Mouse (Mus musculus) heart, adult 2 months (tissue): ENCODE measurements around the gene Zfp653. TPM values are rescaled to one million over a fixed set of nuclear protein-coding genes. Genes with fewer than 3 reads are reported as not detected.

ENCODE experiments used
- DNase-seq, 2 experiments: peaks; one replicate each; pipeline ENCODE4 v3.0.0; 2021
- H3K27ac ChIP-seq: fragments of 200-600 bp; 2 replicates; pipeline ENCODE4 v1.8.1; 2022
- H3K27me3 ChIP-seq: fragments of 200-500 bp; 2 replicates; pipeline ENCODE4 v1.6.1; 2012; ENCODE audit warnings: mild to moderate bottlenecking, low read length, inconsistent platforms, mixed read lengths; ENCODE audit not compliant: control insufficient read depth, insufficient read depth
- H3K36me3 ChIP-seq: fragments of 200-500 bp; 2 replicates; pipeline ENCODE4 v1.6.1; 2012; ENCODE audit warnings: low read length, inconsistent platforms; ENCODE audit not compliant: control insufficient read depth, insufficient read depth
- H3K4me1 ChIP-seq: fragments of 200-500 bp; 2 replicates; pipeline ENCODE4 v1.6.1; 2011; ENCODE audit warnings: low read length; ENCODE audit not compliant: control insufficient read depth, insufficient read depth
- H3K4me3 ChIP-seq: fragments of 200-600 bp; 2 replicates; pipeline ENCODE4 v1.8.1; 2022
- H3K79me2 ChIP-seq: fragments of 200-500 bp; replicated peaks from 2 replicates; pipeline ENCODE4 v1.6.1; 2012; ENCODE audit warnings: mild to moderate bottlenecking, inconsistent platforms, low read length, moderate library complexity, mixed read lengths; ENCODE audit not compliant: control insufficient read depth, insufficient read depth
- H3K9ac ChIP-seq: fragments of 200-500 bp; 2 replicates; pipeline ENCODE4 v1.6.1; 2012; ENCODE audit warnings: low read depth, mild to moderate bottlenecking, control low read depth, inconsistent platforms, low read length, mixed read lengths
- CTCF ChIP-seq: fragments of 200-600 bp; IDR thresholded peaks from 2 replicates; pipeline ENCODE4 v1.8.1; 2022; ENCODE audit warnings: antibody characterized with exemption, mild to moderate bottlenecking, moderate library complexity
- EP300 ChIP-seq: fragments of 200-500 bp; IDR thresholded peaks from 2 replicates; pipeline ENCODE4 v1.6.1; 2011; ENCODE audit warnings: low read depth, low read length, control low read depth; ENCODE audit not compliant: insufficient read depth
- POLR2A ChIP-seq: fragments of 200-500 bp; IDR thresholded peaks from 2 replicates; pipeline ENCODE4 v1.6.1; 2011; ENCODE audit warnings: mild to moderate bottlenecking, low read depth, low read length, control low read depth; ENCODE audit not compliant: insufficient read depth
- WGBS: fragments of 180-500 bp; shearing (Covaris S2); methylation state at CpG from one replicate; pipeline ENCODE4 v1.1.7; 2018; 5-methylcytosine and 5-hydroxymethylcytosine counted together
- intact Hi-C: fragments of 180-260 bp; cut with DNase I; formaldehyde crosslinking; loops from one replicate; pipeline ENCODE4 v1.15.1; 2025
- polyA plus RNA-seq: library from polyadenylated mRNA; depleted of rRNA; stranded (reverse); fragments of >200 nt; gene quantifications from 2 replicates; pipeline ENCODE4 v1.2.3, GENCODE M21; 2012
- total RNA-seq, 2 experiments: library from RNA; stranded (reverse); gene quantifications; 2 replicates each; pipeline ENCODE4 v1.2.3; 2021

Zfp653 gene
- total and polyA plus RNA-seq, 3 experiments, result 3.8 to 8.7 (median 4.7) TPM

DNA sequence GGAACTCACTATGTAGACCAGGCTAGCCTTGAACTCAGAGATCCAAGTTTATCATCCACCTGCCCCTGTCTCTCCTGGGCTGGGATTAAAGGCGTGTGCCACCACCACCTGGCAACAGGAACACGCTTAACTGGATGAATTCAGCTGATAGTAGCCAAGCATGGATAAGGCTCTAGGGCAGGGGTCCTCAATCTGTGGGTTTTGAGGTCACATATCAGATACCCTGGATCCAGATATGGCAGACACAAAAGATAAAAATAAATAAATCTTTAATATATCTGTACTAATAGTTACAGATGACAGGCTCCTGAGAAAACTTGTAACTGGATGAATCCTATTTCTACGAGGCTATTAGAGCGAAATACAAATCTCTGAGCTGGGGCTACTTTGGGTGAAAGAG, 44.5 kb upstream of the Zfp653 start:
- H3K9ac ChIP-seq, result no peak overlapping the region

DNA sequence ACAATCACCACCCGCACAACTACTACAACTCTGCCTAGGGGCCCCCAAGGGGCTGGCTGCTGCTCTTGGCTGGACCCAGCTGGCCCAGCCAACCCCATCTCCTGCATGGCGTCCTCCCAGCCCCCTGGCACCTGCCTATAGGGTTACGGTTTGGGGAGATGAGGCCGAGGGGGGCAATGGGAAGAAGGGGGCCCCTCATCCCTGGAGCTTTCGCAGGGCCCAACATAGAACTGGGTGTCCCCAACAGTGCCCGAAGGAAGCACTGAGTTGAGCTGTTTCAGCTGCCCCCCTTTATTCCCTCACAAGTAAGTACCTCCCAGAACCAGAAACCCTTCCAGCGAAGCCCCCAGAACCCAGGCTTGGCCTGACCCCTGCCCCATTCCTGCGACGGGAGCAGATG, 37.0 kb upstream of the Zfp653 start:
- no peak for TF ChIP-seq EP300
- no peak for TF ChIP-seq POLR2A
- TF ChIP-seq CTCF, result no peak
- H3K27me3 ChIP-seq, result no peaks in the 10 kb centered on the region
- H3K79me2 ChIP-seq, result no peaks in the 10 kb centered on the region
- H3K36me3 ChIP-seq, result no peaks in the 10 kb centered on the region
- intact Hi-C loops, result no loop called here
- no peaks in the 10 kb centered on the region for H3K4me1 ChIP-seq
- H3K27ac ChIP-seq, result no peak overlapping the region
- no peak overlapping the region for H3K4me3 ChIP-seq
- no peak for DNase-seq
- no peak overlapping the region for H3K9ac ChIP-seq
- 88% methylated on average over 9 of the region's 9 CpGs for WGBS

More for the DNA sequence above, 44.5 kb upstream of the Zfp653 start:
- TF ChIP-seq CTCF, result no peak
- TF ChIP-seq POLR2A, result no peak
- no peak for TF ChIP-seq EP300
- 88% methylated on average over 4 of the region's 4 CpGs for WGBS
- H3K4me1 ChIP-seq, result peaks cover 3% of the 10 kb centered on the region
- intact Hi-C loops, result loop anchor here (2.0 to 10.0 kb wide), 2 partner anchors 45 to 111 kb away; partner anchors contain the start of genes Ccdc151, Gm49318, Prkcsh and Zfp653
- no peaks in the 10 kb centered on the region for H3K27me3 ChIP-seq
- no peaks in the 10 kb centered on the region for H3K79me2 ChIP-seq
- DNase-seq, result no peak
- no peaks in the 10 kb centered on the region for H3K36me3 ChIP-seq
- no peak overlapping the region for H3K27ac ChIP-seq
- H3K4me3 ChIP-seq, result no peak overlapping the region

DNA sequence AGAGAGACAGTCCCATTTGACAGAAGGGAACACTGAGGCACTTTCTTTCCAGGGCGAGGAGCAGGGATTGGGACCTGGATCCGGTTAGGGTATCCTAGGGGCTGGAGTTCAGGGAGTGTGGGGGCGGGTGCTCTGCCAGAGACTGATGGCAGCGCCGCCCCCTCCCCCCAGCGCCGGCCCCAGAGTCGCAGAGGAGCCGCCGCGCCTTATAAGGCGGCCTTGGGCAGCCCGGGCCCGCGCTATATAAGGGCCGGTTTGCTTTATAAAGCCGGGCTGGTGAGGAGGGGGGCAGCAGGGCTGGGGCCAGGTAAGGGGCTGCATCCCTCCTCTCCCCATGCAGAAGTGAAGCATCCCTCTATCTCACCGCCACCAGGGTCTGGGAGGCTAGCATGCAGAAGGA, 28.7 kb upstream of the Zfp653 start:
- H3K79me2 ChIP-seq, result no peaks in the 10 kb centered on the region
- no peak overlapping the region for H3K9ac ChIP-seq
- no peak for DNase-seq
- no peak overlapping the region for H3K27ac ChIP-seq
- peaks cover 3% of the 10 kb centered on the region for H3K4me1 ChIP-seq
- no peak overlapping the region for H3K4me3 ChIP-seq
- 5% methylated on average over 18 of the region's 18 CpGs for WGBS
- intact Hi-C loops, result loop anchor here (5.0 kb wide), 1 partner anchor 42 kb away; no protein-coding TSS in a partner anchor
- H3K36me3 ChIP-seq, result no peaks in the 10 kb centered on the region
- peaks cover 2% of the 10 kb centered on the region; the same call in 1 of the 2 replicates for H3K27me3 ChIP-seq
- no peak for TF ChIP-seq CTCF
- no peak for TF ChIP-seq EP300
- TF ChIP-seq POLR2A, result no peak

DNA sequence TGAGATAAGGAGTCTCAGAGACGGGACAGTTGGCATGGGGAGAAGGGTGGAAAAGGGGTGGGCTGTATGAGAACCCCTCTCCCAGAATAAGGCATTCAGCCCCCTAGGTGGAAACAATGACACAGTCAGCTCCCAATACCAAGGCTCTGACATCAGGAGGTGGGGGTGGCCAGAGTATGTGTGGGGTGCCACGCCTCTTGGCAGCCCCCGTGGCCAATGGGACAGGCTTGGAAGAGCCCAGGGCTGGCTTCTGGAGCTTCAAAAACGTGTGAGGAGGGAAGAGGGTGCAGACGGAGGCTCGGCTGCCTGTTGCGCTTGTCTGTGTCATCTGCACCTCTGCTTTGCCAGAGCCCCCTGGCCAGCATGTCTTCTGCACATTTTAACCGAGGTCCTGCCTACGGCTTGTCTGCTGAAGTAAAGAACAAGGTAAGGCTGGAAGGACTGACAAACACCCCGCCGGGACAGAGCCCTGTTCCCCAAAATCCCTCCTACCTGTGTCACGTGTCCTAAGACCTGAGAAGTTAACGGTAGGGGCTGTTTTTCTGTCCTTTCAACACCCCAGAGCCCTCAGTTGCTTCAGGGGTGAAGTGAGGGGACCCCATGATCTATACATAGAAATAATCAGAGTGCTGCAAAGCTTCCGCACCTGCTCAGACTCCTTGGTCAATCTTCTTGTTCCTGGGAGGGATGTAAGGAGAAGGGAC, 28.0 kb upstream of the Zfp653 start, which contains the start of gene Cnn1:
Gene Cnn1, plus strand, starts transcription at position 224 of the 704 bp plus-strand sequence.
- H3K36me3 ChIP-seq, result no peaks in the 10 kb centered on the region
- intact Hi-C loops, result loop anchor here (5.0 kb wide), 1 partner anchor 43 kb away; no protein-coding TSS in a partner anchor
- no peak within 1 kb of the TSS for H3K27ac ChIP-seq
- DNase-seq, result peak in 1 of 2 experiments; percentile 36
- no peaks in the 10 kb centered on the region for H3K79me2 ChIP-seq
- H3K4me1 ChIP-seq, result peaks cover 3% of the 10 kb centered on the region
- peaks cover 2% of the 10 kb centered on the region; the same call in 1 of the 2 replicates for H3K27me3 ChIP-seq
- no peak for TF ChIP-seq POLR2A
- no peak for TF ChIP-seq CTCF
- no peak for TF ChIP-seq EP300
- H3K4me3 ChIP-seq, result no peak within 1 kb of the TSS
- no peak within 1 kb of the TSS for H3K9ac ChIP-seq
- WGBS, result 7% methylated on average over 14 of the region's 14 CpGs

DNA sequence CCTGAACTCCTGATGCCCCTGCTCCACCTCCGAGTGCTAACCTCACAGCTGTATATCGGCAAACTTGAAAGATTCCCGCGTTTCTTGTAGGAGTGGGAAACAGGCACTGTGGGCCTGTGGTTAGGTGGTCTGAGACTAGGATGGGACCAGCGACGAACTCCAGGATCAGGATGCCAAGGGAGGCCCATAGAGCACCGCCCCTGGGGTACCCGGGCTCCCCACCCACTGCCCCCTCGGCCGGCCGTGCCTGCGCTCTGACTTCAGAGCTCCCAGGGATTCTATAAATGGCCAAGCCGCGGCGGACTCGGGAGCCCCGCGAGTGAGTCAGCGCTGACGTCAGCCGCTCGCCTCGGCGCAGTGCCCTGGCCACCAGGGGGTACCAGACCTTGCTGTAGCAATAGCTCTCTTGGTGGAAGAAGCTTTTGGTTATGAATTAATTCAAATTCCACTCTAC, 24.7 kb upstream of the Zfp653 start:
- H3K27me3 ChIP-seq, result peaks cover 2% of the 10 kb centered on the region; the same call in 1 of the 2 replicates
- peaks cover 3% of the 10 kb centered on the region for H3K4me1 ChIP-seq
- H3K36me3 ChIP-seq, result no peaks in the 10 kb centered on the region
- peak; percentile 88 to 90 for DNase-seq
- H3K9ac ChIP-seq, result peak overlapping the region; percentile 45
- TF ChIP-seq CTCF (peak; percentile 92), POLR2A (no peak), EP300 (no peak)
- no peaks in the 10 kb centered on the region for H3K79me2 ChIP-seq
- H3K4me3 ChIP-seq, result peak overlapping the region; percentile 48
- WGBS, result 1% methylated on average over 24 of the region's 24 CpGs
- peak overlapping the region; percentile 26; the same call in 1 of the 2 replicates for H3K27ac ChIP-seq
- intact Hi-C loops, result loop anchor here (5.0 kb wide), 1 partner anchor 46 kb away; no protein-coding TSS in a partner anchor

DNA sequence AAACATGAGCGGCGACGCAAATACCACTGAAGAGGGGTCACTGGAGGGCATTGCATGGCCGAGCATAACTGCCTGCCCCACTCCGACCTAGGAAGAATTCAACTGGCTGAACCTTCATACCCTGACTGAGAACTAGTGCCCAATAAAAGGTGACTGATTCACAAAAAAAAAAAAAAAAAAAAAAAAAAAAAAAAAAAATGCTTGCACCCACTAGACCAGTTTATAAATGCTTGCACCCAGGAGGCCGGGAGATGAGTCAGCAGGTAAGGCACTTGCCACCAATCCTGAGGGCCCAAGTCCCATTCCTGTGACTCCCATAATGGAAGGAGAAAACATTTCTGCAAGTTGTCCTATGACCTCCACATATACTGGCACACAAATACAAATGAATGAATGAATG, 21.6 kb upstream of the Zfp653 start:
- H3K79me2 ChIP-seq, result no peaks in the 10 kb centered on the region
- peaks cover 3% of the 10 kb centered on the region for H3K4me1 ChIP-seq
- TF ChIP-seq POLR2A (no peak), EP300 (no peak), CTCF (no peak)
- H3K27me3 ChIP-seq, result no peaks in the 10 kb centered on the region
- no peaks in the 10 kb centered on the region for H3K36me3 ChIP-seq
- 86% methylated on average over 6 of the region's 6 CpGs for WGBS
- H3K27ac ChIP-seq, result no peak overlapping the region
- no peak overlapping the region for H3K4me3 ChIP-seq
- DNase-seq, result no peak
- intact Hi-C loops, result no loop called here
- no peak overlapping the region for H3K9ac ChIP-seq
